Mouse (Mus musculus) left cerebral cortex, adult 6 months (tissue): ENCODE results near the gene Hist1h1e. TPM values are rescaled to one million over a fixed set of nuclear protein-coding genes. Genes with fewer than 3 reads are reported as not detected.

Experiments used
- long read RNA-seq, 2 experiments: library from polyadenylated mRNA; unstranded; transcript quantifications; one replicate each; pipeline ENCODE4 v2.0.0; 2019 to 2020
- polyA plus RNA-seq: library from polyadenylated mRNA; unstranded; fragments of <200 nt; fragmentation: Nextera tagmentation; gene quantifications from 2 replicates; pipeline ENCODE4 v1.2.3, GENCODE M21; 2021

Hist1h1e gene
- 7.8 and 10.6 TPM in 2 replicates for polyA plus RNA-seq
- long read RNA-seq, experiment 1 = 0 reads
- long read RNA-seq, experiment 2, transcript Hist1h1e-201 (1 exons, 1,930 nt) = major isoform, 10 of 10 reads
- long read RNA-seq, experiment 2, partial matches to known transcripts = 0 of 10 reads
- long read RNA-seq, experiment 2, other reads (novel, unspliced or antisense) = 0 of 10 reads

DNA sequence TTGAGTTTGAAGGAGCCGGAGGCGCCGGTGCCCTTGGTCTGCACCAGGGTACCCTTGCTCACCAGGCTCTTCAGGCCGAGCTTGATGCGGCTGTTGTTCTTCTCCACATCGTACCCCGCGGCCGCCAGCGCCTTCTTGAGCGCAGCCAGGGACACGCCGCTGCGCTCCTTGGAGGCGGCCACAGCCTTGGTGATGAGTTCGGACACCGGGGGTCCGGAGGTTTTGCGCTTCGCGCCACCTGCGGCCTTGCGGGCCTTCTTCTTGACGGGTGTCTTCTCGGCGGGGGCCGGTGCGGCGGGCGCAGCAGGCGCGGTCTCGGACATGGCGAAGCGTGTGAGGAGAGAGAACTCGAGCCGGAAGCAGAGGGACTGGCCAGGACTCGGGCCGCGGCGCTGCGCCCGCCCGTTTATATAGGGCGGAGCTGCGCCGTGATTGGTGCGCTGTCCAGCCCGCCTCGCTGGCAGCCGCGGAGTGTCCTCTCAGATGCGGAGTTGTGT is at the start of gene Hist1h1e:
Hist1h1e (minus strand) TSS at position 384 of the 497 bp plus-strand sequence.

DNA sequence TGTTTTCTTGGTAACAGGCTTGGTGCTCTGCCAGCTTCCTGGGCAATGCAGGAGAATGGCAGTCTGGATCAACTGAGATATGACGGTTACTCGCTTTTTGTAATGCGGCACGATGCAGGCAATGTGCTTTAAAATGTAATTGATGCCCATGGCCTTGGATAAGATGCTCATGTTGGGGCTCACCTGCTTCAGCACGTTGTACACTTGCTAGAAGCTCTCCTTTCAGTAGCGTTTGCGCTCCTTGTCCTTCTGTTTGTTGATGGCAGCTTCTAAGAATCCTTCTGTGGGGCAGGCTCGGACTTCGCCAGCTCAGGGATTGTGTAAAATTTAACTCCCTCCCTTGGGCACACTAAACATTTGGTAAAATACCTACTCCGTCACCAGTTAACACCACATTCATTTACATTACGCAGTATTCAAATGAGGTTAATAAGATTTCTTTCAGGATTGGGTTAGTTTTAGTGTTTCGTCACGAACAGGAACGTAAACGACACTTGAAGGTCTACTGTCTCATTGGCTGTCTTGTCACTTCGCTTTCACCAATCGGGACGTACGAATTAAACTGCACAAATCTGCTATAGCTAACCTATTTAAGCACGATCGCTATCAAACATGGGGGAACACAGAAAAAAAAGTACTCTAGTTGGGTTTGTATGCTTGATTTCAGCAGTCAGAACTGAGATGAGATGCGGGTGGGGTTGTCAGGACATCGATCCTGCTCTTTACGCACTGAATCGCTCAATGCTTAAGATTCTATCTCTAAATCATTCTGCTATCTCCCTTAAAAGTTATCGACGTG is 1.4 kb downstream of the Hist1h1e start, which contains the start of gene Hist1h2be:
Hist1h2be (minus strand) TSS at position 392 of the 799 bp plus-strand sequence.

GRCm38 (mm10) chr13:23581408-23582218 is 40.7 kb downstream of the Hist1h1e start, which contains the start of gene Hist1h4d:
Gene Hist1h4d (plus strand): TSS chr13:23581598.

GRCm38 (mm10) chr13:23575271-23575851 is 47.0 kb downstream of the Hist1h1e start, which contains the start of gene Hist1h3d:
Gene Hist1h3d (plus strand): TSS chr13:23575763.

DNA sequence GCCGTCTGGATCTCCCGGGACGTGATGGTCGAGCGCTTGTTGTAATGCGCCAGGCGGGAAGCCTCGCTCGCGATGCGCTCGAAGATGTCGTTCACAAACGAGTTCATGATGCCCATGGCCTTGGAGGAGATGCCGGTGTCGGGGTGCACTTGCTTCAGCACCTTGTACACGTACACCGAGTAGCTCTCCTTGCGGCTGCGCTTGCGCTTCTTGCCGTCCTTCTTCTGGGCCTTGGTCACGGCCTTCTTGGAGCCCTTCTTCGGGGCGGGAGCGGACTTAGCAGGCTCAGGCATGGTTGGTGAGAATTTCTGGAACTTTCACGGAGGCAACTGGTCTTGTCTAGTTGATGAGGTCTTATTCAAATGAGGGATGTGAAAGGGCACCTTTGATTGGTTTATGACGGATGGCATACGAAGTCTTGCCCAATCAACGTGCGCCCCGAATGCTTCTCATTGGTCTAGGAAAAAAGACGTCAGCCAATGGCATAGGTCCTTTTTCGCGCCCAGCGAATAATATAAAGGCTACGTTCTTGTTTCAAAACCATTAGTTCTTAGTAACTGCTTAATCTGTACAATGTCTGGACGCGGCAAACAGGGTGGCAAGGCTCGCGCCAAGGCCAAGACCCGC is 48.3 kb downstream of the Hist1h1e start, which contains the start of the genes Hist1h2bf and Hist1h2ad:
Hist1h2bf (minus strand) TSS at position 299 of the 627 bp plus-strand sequence.
Hist1h2ad (plus strand) TSS at position 484 of the 627 bp plus-strand sequence.

DNA sequence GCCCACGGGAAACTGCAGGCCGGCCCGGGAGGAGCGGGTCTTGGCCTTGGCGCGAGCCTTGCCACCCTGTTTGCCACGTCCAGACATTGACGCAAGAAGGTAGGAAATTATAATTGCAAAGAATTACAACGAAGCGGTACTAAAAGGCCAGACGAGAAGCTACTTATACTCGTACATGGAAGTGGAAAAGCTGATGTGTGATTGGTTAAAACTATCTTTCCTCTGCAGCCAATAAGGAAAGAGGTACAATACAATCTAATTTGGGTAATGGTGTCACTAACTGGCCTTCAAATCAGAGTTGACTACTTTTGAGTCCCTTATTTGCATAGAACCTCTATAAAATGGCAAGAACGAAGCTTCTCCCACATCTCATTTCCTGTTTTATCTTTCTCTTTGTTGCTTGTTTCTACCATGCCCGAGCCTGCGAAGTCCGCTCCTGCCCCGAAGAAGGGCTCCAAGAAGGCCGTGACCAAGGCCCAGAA is 51.3 kb downstream of the Hist1h1e start, which contains the start of the genes Hist1h2ae and Hist1h2bg:
Hist1h2ae (minus strand) TSS at position 199 of the 482 bp plus-strand sequence.
Hist1h2bg (plus strand) TSS at position 375 of the 482 bp plus-strand sequence.

Other genes with a start within 250 kb of the Hist1h1e start
- 7.6 and 8.6 TPM in 2 replicates for gene Abt1, start 198.7 kb downstream of the Hist1h1e start, polyA plus RNA-seq
- gene Btn1a1, start 156.7 kb downstream of the Hist1h1e start, polyA plus RNA-seq = 0.03 TPM in 1 of 2 replicates, not detected in the other
- 0.49 and 0.70 TPM in 2 replicates for gene Btn2a2, start 133.7 kb downstream of the Hist1h1e start, polyA plus RNA-seq
- gene Hist1h4h, start 91.5 kb downstream of the Hist1h1e start, polyA plus RNA-seq = 37.4 and 58.8 TPM in 2 replicates
- 0.54 TPM in 1 of 2 replicates, not detected in the other for gene Hist1h2af, start 88.7 kb downstream of the Hist1h1e start, polyA plus RNA-seq
- not detected in 2 replicates for gene Hist1h3g, start 87.1 kb downstream of the Hist1h1e start, polyA plus RNA-seq
- gene Hist1h2bh, start 79.2 kb downstream of the Hist1h1e start, polyA plus RNA-seq = 0.20 and 0.25 TPM in 2 replicates
- 0.13 and 0.29 TPM in 2 replicates for gene Hist1h3f, start 78.5 kb downstream of the Hist1h1e start, polyA plus RNA-seq
- not detected in 2 replicates for gene Hist1h4f, start 70.9 kb downstream of the Hist1h1e start, polyA plus RNA-seq
- gene Hist1h1d, start 69.3 kb downstream of the Hist1h1e start, polyA plus RNA-seq = 0.02 and 0.05 TPM in 2 replicates
- 0.88 and 1.3 TPM in 2 replicates for gene Hist1h3e, start 60.2 kb downstream of the Hist1h1e start, polyA plus RNA-seq
- gene Hist1h2ae, start 51.3 kb downstream of the Hist1h1e start, polyA plus RNA-seq = 4.0 and 7.7 TPM in 2 replicates
- gene Hist1h2bg, start 51.2 kb downstream of the Hist1h1e start, polyA plus RNA-seq = 1.3 and 2.6 TPM in 2 replicates
- gene Hist1h2bf, start 48.4 kb downstream of the Hist1h1e start, polyA plus RNA-seq = 0.73 TPM in 1 of 2 replicates, not detected in the other
- 0.59 TPM in 1 of 2 replicates, not detected in the other for gene Hist1h2ad, start 48.2 kb downstream of the Hist1h1e start, polyA plus RNA-seq
- 0.18 and 0.33 TPM in 2 replicates for gene Hist1h3d, start 46.8 kb downstream of the Hist1h1e start, polyA plus RNA-seq
- 6.4 and 8.7 TPM in 2 replicates for gene Hist1h4d, start 41.0 kb downstream of the Hist1h1e start, polyA plus RNA-seq
- gene Hist1h2be, start 1.4 kb downstream of the Hist1h1e start, polyA plus RNA-seq = 3.2 TPM in 2 replicates
- gene Hist1h2ac, start 61.4 kb upstream of the Hist1h1e start, polyA plus RNA-seq = 0.88 and 1.6 TPM in 2 replicates
- 101 and 115 TPM in 2 replicates for gene Hist1h2bc, start 61.6 kb upstream of the Hist1h1e start, polyA plus RNA-seq
- gene Hist1h1t, start 73.3 kb upstream of the Hist1h1e start, polyA plus RNA-seq = not detected in 2 replicates
- 2.1 and 4.0 TPM in 2 replicates for gene Hist1h4c, start 75.9 kb upstream of the Hist1h1e start, polyA plus RNA-seq
- 3.9 and 4.3 TPM in 2 replicates for gene Hfe, start 88.3 kb upstream of the Hist1h1e start, polyA plus RNA-seq
- gene Hist1h1c, start 116.2 kb upstream of the Hist1h1e start, polyA plus RNA-seq = 7.4 and 7.6 TPM in 2 replicates
- 0.53 TPM in 1 of 2 replicates, not detected in the other for gene Hist1h3c, start 123.0 kb upstream of the Hist1h1e start, polyA plus RNA-seq
- 0.45 TPM in 1 of 2 replicates, not detected in the other for gene Hist1h2bb, start 124.2 kb upstream of the Hist1h1e start, polyA plus RNA-seq
- gene Hist1h2ab, start 128.6 kb upstream of the Hist1h1e start, polyA plus RNA-seq = 2.6 and 2.8 TPM in 2 replicates
- gene Hist1h3b, start 129.7 kb upstream of the Hist1h1e start, polyA plus RNA-seq = 0.40 TPM in 1 of 2 replicates, not detected in the other
- not detected in 2 replicates for gene Hist1h4b, start 134.5 kb upstream of the Hist1h1e start, polyA plus RNA-seq
- 0.47 TPM in 1 of 2 replicates, not detected in the other for gene Hist1h4a, start 138.7 kb upstream of the Hist1h1e start, polyA plus RNA-seq
- gene Hist1h3a, start 139.8 kb upstream of the Hist1h1e start, polyA plus RNA-seq = not detected in 2 replicates
- gene Hist1h1a, start 141.1 kb upstream of the Hist1h1e start, polyA plus RNA-seq = not detected in 2 replicates
- gene Trim38, start 147.4 kb upstream of the Hist1h1e start, polyA plus RNA-seq = not detected in 2 replicates
- not detected in 2 replicates for gene Slc17a2, start 184.4 kb upstream of the Hist1h1e start, polyA plus RNA-seq
- gene Slc17a3, start 216.9 kb upstream of the Hist1h1e start, polyA plus RNA-seq = not detected in 2 replicates
- not detected in 2 replicates for gene Slc17a1, start 245.2 kb upstream of the Hist1h1e start, polyA plus RNA-seq